Mouse (Mus musculus) testis, postnatal 10 days (tissue): ENCODE results near the gene Cpa2.

Experiments
- DNase-seq: peaks from one replicate; pipeline ENCODE4 v3.0.0; 2021; ENCODE audit warnings: low spot score

Gene Cpa2

GRCm38 (mm10) chr6:30576477-30577203 lies 35.3 kb downstream of the Cpa2 start:
- DNase-seq: no peak

GRCm38 (mm10) chr6:30579961-30580840 lies 38.8 kb downstream of the Cpa2 start:
- no peak for DNase-seq

- DNase-seq: no peak
Measured at GRCm38 (mm10) chr6:30580841-30581176, 39.4 kb downstream of the Cpa2 start.

GRCm38 (mm10) chr6:30586886-30587442 lies 45.6 kb downstream of the Cpa2 start:
- no peak for DNase-seq

- DNase-seq: no peak
Measured at GRCm38 (mm10) chr6:30589819-30590218, 48.4 kb downstream of the Cpa2 start.

GRCm38 (mm10) chr6:30591851-30592404 lies 50.5 kb downstream of the Cpa2 start:
- no peak for DNase-seq

GRCm38 (mm10) chr6:30592417-30592974 lies 51.1 kb downstream of the Cpa2 start:
- DNase-seq: no peak

- DNase-seq: no peak
Measured at GRCm38 (mm10) chr6:30594364-30594763, 53.0 kb downstream of the Cpa2 start.

GRCm38 (mm10) chr6:30596230-30596898 lies 55.0 kb downstream of the Cpa2 start:
- DNase-seq: no peak

GRCm38 (mm10) chr6:30600033-30600432 lies 58.7 kb downstream of the Cpa2 start:
- no peak for DNase-seq

GRCm38 (mm10) chr6:30600995-30601394 lies 59.6 kb downstream of the Cpa2 start:
- DNase-seq: no peak

- DNase-seq: no peak
Measured at GRCm38 (mm10) chr6:30604342-30604867, 63.0 kb downstream of the Cpa2 start.

GRCm38 (mm10) chr6:30605111-30605510 lies 63.7 kb downstream of the Cpa2 start:
- no peak for DNase-seq

- DNase-seq: no peak
Measured at GRCm38 (mm10) chr6:30605672-30606071, 64.3 kb downstream of the Cpa2 start.

- no peak for DNase-seq
Measured at GRCm38 (mm10) chr6:30610710-30611109, 69.3 kb downstream of the Cpa2 start, which contains the start of gene Cpa5. TSS of gene Cpa5 (plus strand) at chr6:30611010.

GRCm38 (mm10) chr6:30611212-30611611 lies 69.8 kb downstream of the Cpa2 start:
- DNase-seq: no peak
